Mouse (Mus musculus) C2C12 (cell line): ENCODE measurements around the gene Hectd4.

Source experiments
- CEBPB ChIP-seq: IDR thresholded peaks from one replicate; pipeline ENCODE4 v1.6.1; 2011; ENCODE audit warnings: low read depth, mild to moderate bottlenecking, control low read depth, moderate library complexity
- CTCF ChIP-seq: IDR thresholded peaks from one replicate; pipeline ENCODE4 v1.5.1; 2011; ENCODE audit not compliant: control insufficient read depth, insufficient read depth, insufficient read length
- MAX ChIP-seq: IDR thresholded peaks from one replicate; pipeline ENCODE4 v1.6.1; 2011; ENCODE audit warnings: mild to moderate bottlenecking, control low read depth
- MYOD1 ChIP-seq: IDR thresholded peaks from one replicate; pipeline ENCODE4 v1.6.1; 2011; ENCODE audit warnings: low read depth; ENCODE audit not compliant: control insufficient read depth, insufficient read length
- MYOG ChIP-seq: IDR thresholded peaks from one replicate; pipeline ENCODE4 v1.6.1; 2011; ENCODE audit not compliant: control insufficient read depth, insufficient read length; ENCODE audit errors: extremely low read depth
- USF1 ChIP-seq: IDR thresholded peaks from one replicate; pipeline ENCODE4 v1.6.1; 2011; ENCODE audit warnings: low read depth, mild to moderate bottlenecking, control low read depth, moderate library complexity

- no peak for TF ChIP-seq CTCF
- peak; percentile 33 for TF ChIP-seq MAX
- TF ChIP-seq USF1: no peak
- no peak for TF ChIP-seq MYOD1
- TF ChIP-seq CEBPB: no peak
- TF ChIP-seq MYOG: no peak
These were observed 178.3 kb downstream of the Hectd4 start for GRCm38 (mm10) chr5:121398146-121398964.
